Mouse (Mus musculus): ENCODE results near the gene Gbx2. TPM values are rescaled to one million over a fixed set of nuclear protein-coding genes. Genes with fewer than 3 reads are reported as not detected.
A peak's percentile ranks its signal among the peaks of the same experiment; 100 is the strongest.

Gbx2 gene
- polyA plus RNA-seq, 1 experiment = 7.1 TPM

DNA sequence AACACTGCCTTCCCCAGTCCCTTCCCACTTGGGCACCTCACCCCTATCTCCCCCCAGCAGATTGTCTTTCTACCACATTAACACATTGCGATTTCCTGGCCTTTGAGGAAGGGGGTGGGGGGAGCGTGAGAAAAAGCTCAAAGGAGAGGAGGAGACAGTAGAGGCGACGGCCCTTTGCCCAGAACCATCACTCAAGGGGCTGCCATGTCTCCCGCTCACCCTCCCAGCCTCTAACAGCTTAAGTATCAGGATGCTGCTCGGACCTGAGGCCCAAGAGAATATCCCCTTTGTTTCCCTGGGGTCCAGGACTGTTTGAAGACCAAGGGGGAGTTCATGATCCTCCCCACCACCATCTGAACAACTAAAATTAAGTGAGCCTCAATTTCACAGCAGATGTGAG lies 1.8 kb downstream of the Gbx2 start:
- peak overlapping the region; percentile 17 for H3K9ac ChIP-seq (ENCODE audit: low read depth, poor library complexity, severe bottlenecking)
- peak overlapping the region; percentile 45 for H3K4me3 ChIP-seq (ENCODE audit: low read depth, low read length)
- peaks cover 12% of the 10 kb centered on the region for H3K27me3 ChIP-seq (ENCODE audit: control insufficient read depth, insufficient read depth, low read length, poor library complexity, severe bottlenecking)
- H3K27ac ChIP-seq (ENCODE audit: insufficient read depth, low read length) = no peak overlapping the region
- no peaks in the 10 kb centered on the region for H3K9me3 ChIP-seq (replicated peaks; ENCODE audit: control insufficient read depth, insufficient read depth, low read length, poor library complexity, severe bottlenecking)
- peaks cover 11% of the 10 kb centered on the region for H3K4me1 ChIP-seq (ENCODE audit: control insufficient read depth, insufficient read depth, low read length)
- H3K36me3 ChIP-seq (ENCODE audit: control insufficient read depth, insufficient read depth, low read length, poor library complexity, severe bottlenecking) = peaks cover 10% of the 10 kb centered on the region
- TF ChIP-seq EP300 (IDR thresholded peaks at IDR 0.05; ENCODE audit: insufficient read depth, low read depth, low read length) (no peak), CTCF (IDR thresholded peaks at IDR 0.05; ENCODE audit: low read depth, low read length) (no peak), POLR2A (IDR thresholded peaks at IDR 0.05; ENCODE audit: insufficient read depth, low read length) (no peak)

DNA sequence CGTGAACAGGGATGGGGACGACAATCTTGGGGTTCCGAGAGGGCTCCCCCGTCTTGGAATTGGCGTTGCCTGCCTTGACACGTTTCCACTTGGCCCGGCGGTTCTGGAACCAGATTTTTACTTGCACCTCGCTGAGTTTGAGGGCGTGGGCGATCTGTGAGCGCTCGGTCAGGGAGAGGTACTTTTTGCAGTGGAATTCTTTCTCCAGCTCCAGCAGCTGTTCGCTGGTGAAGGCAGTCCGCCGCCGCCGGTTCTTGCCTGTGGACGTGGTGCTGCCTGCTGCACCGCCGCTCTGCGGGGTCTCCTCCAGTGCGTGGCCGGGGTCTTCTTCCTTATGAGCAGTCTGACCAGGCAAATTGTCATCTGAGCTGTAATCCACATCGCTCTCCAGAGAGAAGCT lies 2.3 kb downstream of the Gbx2 start:
- Histone ChIP-seq H3K36me3 (ENCODE audit: control insufficient read depth, insufficient read depth, low read length, poor library complexity, severe bottlenecking) (peaks cover 10% of the 10 kb centered on the region), H3K27me3 (ENCODE audit: control insufficient read depth, insufficient read depth, low read length, poor library complexity, severe bottlenecking) (peaks cover 11% of the 10 kb centered on the region), H3K9me3 (replicated peaks; ENCODE audit: control insufficient read depth, insufficient read depth, low read length, poor library complexity, severe bottlenecking) (no peaks in the 10 kb centered on the region), H3K4me1 (ENCODE audit: control insufficient read depth, insufficient read depth, low read length) (peaks cover 15% of the 10 kb centered on the region), H3K27ac (ENCODE audit: insufficient read depth, low read length) (no peak overlapping the region), H3K4me3 (ENCODE audit: low read depth, low read length) (peak overlapping the region; percentile 45), H3K9ac (ENCODE audit: low read depth, poor library complexity, severe bottlenecking) (peak overlapping the region; percentile 17)
- TF ChIP-seq CTCF (IDR thresholded peaks at IDR 0.05; ENCODE audit: low read depth, low read length) (no peak), POLR2A (IDR thresholded peaks at IDR 0.05; ENCODE audit: insufficient read depth, low read length) (no peak)

DNA sequence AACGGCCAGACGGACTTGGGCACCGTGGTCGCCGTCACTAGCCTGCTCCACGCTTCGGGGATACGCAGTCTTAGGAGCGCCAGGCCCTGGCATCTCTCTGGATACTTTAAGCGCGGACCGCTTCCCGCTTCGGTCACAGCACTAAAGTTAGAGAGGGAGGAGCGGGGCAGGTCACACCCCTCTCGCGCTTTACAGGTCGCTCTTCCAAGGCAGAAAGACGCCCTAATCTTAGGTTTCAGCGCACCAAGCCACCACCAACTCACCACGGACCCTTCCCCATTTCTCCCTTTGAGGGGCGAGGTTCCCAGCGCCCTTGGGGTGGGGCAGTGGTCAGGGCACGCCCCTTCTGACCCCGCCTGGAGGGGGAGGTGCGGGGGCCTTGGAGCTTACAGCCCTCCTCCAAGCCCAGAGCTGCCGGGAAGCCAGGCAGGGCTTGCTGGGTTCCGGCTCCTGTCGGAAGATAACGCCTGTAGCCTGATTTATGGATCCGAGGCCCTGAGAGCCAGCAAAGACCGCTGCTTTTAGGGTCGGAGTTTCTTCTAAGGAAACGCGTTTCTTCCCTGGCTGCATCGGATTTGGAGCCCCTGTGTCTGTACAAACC lies 3.8 kb downstream of the Gbx2 start:
- Histone ChIP-seq H3K27ac (ENCODE audit: insufficient read depth, low read length) (peak overlapping the region; percentile 24), H3K4me3 (ENCODE audit: low read depth, low read length) (peak overlapping the region; percentile 58), H3K27me3 (ENCODE audit: control insufficient read depth, insufficient read depth, low read length, poor library complexity, severe bottlenecking) (0 out of 2 replicates have a peak, but pooled peaks cover under 1% of the 10 kb centered on the region), H3K9ac (ENCODE audit: low read depth, poor library complexity, severe bottlenecking) (peak overlapping the region; percentile 33; the same call in 1 of the 2 replicates), H3K36me3 (ENCODE audit: control insufficient read depth, insufficient read depth, low read length, poor library complexity, severe bottlenecking) (peaks cover 10% of the 10 kb centered on the region), H3K9me3 (replicated peaks; ENCODE audit: control insufficient read depth, insufficient read depth, low read length, poor library complexity, severe bottlenecking) (no peaks in the 10 kb centered on the region), H3K4me1 (ENCODE audit: control insufficient read depth, insufficient read depth, low read length) (peaks cover 16% of the 10 kb centered on the region)
- no peak for TF ChIP-seq CTCF (IDR thresholded peaks at IDR 0.05; ENCODE audit: low read depth, low read length)
- peak; percentile 64; the same call in 1 of the 2 replicates for TF ChIP-seq EP300 (IDR thresholded peaks at IDR 0.05; ENCODE audit: insufficient read depth, low read depth, low read length)

DNA sequence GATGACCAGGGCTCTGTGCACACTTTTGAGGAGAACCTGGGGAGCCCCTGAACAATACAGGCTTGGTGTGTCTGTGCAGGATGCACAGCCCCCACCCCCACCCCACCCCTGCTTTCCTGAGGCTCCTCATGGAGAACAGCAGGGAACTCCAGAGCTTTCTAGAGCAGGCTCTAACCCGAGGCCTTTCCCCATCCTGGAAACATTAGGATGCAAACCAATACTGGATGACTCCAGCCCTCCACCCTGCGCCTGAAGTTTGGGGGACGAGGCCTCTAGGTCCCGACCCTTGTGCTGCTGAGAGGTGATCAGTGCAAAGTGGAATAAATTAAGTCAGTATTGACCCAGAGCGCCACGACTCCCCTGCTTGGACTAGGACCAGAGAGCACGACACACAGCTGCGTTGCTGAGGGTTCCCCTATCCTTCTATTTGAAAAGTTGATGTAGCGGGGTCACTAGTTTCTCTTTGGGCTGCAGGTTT lies 4.4 kb downstream of the Gbx2 start:
- H3K9ac ChIP-seq (ENCODE audit: low read depth, poor library complexity, severe bottlenecking) = no peak overlapping the region
- H3K27ac ChIP-seq (ENCODE audit: insufficient read depth, low read length) = peak overlapping the region; percentile 0; the same call in 1 of the 2 replicates
- peak overlapping the region; percentile 58 for H3K4me3 ChIP-seq (ENCODE audit: low read depth, low read length)
- H3K27me3 ChIP-seq (ENCODE audit: control insufficient read depth, insufficient read depth, low read length, poor library complexity, severe bottlenecking) = no peaks in the 10 kb centered on the region
- H3K4me1 ChIP-seq (ENCODE audit: control insufficient read depth, insufficient read depth, low read length) = peaks cover 17% of the 10 kb centered on the region
- TF ChIP-seq CTCF (IDR thresholded peaks at IDR 0.05; ENCODE audit: low read depth, low read length) (no peak), POLR2A (IDR thresholded peaks at IDR 0.05; ENCODE audit: insufficient read depth, low read length) (no peak)
- H3K36me3 ChIP-seq (ENCODE audit: control insufficient read depth, insufficient read depth, low read length, poor library complexity, severe bottlenecking) = peaks cover 10% of the 10 kb centered on the region
- no peaks in the 10 kb centered on the region for H3K9me3 ChIP-seq (replicated peaks; ENCODE audit: control insufficient read depth, insufficient read depth, low read length, poor library complexity, severe bottlenecking)

DNA sequence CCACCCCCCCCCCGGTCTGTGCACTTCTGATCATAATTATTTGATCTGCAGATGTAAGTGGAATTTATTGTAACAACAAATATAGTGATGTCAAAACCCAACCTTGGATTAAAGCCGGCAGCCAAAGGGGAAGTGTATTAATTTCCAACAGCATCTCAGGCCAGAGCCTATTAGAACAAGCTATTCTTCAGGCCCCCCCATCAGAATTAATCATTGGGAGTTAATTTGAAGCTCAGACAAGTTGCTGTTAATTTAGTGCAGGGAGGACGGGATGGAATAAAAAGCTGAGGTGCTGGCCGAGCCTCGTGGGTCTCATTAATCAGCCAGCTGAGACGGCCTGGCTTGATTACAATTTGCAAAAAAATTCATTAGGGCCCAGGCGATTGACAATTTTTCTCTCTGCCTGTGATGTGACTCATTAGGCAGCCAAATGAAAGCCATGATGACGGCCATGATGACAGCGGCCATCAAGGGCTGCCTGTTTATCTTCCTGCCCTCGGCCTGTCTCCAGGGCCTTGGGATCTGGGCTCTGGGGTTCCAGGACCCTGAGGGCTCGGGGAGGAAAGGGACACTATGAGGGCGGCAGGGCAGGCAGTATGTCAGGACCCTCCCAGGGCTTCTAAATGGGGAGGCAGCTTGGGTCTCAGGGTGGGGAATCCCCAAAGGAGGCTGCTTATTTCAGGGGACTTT lies 5.3 kb downstream of the Gbx2 start:
- Histone ChIP-seq H3K36me3 (ENCODE audit: control insufficient read depth, insufficient read depth, low read length, poor library complexity, severe bottlenecking) (peaks cover 10% of the 10 kb centered on the region), H3K4me3 (ENCODE audit: low read depth, low read length) (no peak overlapping the region), H3K4me1 (ENCODE audit: control insufficient read depth, insufficient read depth, low read length) (peaks cover 17% of the 10 kb centered on the region), H3K9me3 (replicated peaks; ENCODE audit: control insufficient read depth, insufficient read depth, low read length, poor library complexity, severe bottlenecking) (no peaks in the 10 kb centered on the region), H3K27ac (ENCODE audit: insufficient read depth, low read length) (no peak overlapping the region), H3K27me3 (ENCODE audit: control insufficient read depth, insufficient read depth, low read length, poor library complexity, severe bottlenecking) (no peaks in the 10 kb centered on the region), H3K9ac (ENCODE audit: low read depth, poor library complexity, severe bottlenecking) (no peak overlapping the region)
- TF ChIP-seq POLR2A (IDR thresholded peaks at IDR 0.05; ENCODE audit: insufficient read depth, low read length) (no peak), EP300 (IDR thresholded peaks at IDR 0.05; ENCODE audit: insufficient read depth, low read depth, low read length) (no peak), CTCF (IDR thresholded peaks at IDR 0.05; ENCODE audit: low read depth, low read length) (no peak)

DNA sequence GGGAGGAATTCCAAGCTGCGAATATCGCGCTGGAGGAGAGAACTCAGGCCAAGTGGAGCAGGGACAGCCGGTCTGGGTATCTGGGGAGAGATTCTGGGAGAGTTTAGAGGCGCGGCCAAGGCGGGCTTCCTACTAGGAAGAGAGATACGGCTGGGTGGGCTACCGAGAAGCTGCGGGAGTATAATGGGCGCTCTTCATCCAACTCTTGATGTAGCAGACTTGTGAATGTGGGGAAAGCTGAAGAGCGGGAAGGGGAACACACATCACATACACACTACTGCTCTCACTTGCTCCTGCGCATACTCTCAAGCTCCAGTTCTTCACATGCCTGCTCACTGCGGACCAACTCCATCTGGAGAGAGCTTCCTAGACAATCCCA lies 7.3 kb downstream of the Gbx2 start:
- H3K27me3 ChIP-seq (ENCODE audit: control insufficient read depth, insufficient read depth, low read length, poor library complexity, severe bottlenecking) = no peaks in the 10 kb centered on the region
- 0 out of 2 replicates have a peak overlapping the region, but pooled peaks have one; percentile 32 for H3K9ac ChIP-seq (ENCODE audit: low read depth, poor library complexity, severe bottlenecking)
- no peak overlapping the region for H3K27ac ChIP-seq (ENCODE audit: insufficient read depth, low read length)
- TF ChIP-seq POLR2A (IDR thresholded peaks at IDR 0.05; ENCODE audit: insufficient read depth, low read length) = no peak
- no peak for TF ChIP-seq EP300 (IDR thresholded peaks at IDR 0.05; ENCODE audit: insufficient read depth, low read depth, low read length)
- TF ChIP-seq CTCF (IDR thresholded peaks at IDR 0.05; ENCODE audit: low read depth, low read length) = no peak
- H3K4me3 ChIP-seq (ENCODE audit: low read depth, low read length) = no peak overlapping the region; the same call in 1 of the 2 replicates
- peaks cover 15% of the 10 kb centered on the region for H3K4me1 ChIP-seq (ENCODE audit: control insufficient read depth, insufficient read depth, low read length)
- no peaks in the 10 kb centered on the region for H3K9me3 ChIP-seq (replicated peaks; ENCODE audit: control insufficient read depth, insufficient read depth, low read length, poor library complexity, severe bottlenecking)
- H3K36me3 ChIP-seq (ENCODE audit: control insufficient read depth, insufficient read depth, low read length, poor library complexity, severe bottlenecking) = peaks cover 8% of the 10 kb centered on the region
